Mouse (Mus musculus) MEL (cell line): ENCODE measurements around the gene Itga9. TPM values are rescaled to one million over a fixed set of nuclear protein-coding genes. Genes with fewer than 3 reads are reported as not detected.

Experiments
- DNase-seq: peaks from one replicate; pipeline ENCODE4 v3.0.0; 2011; ENCODE audit warnings: low read depth, low spot score
- H3K27ac ChIP-seq: 2 replicates; pipeline ENCODE4 v1.5.1; 2012; ENCODE audit warnings: low read depth, mild to moderate bottlenecking, control low read depth, low read length, moderate library complexity; ENCODE audit not compliant: control insufficient read depth
- H3K27me3 ChIP-seq, 2 experiments: fragments of 150-350 bp in 1 of 2; sonication (generic) in 1 of 2; 2 replicates each; pipeline ENCODE4 v1.6.1; 2012; ENCODE audit warnings: low read length in 2 of 2, mild to moderate bottlenecking in 2 of 2, improper control_type of control experiment in 1 of 2, moderate library complexity in 1 of 2; ENCODE audit not compliant: insufficient read depth in 2 of 2, control insufficient read depth in 1 of 2
- H3K36me3 ChIP-seq, 2 experiments: 2 replicates each; pipeline ENCODE4 v1.6.1; 2012 to 2014; ENCODE audit warnings: low read length in 2 of 2, improper control_type of control experiment in 1 of 2, inconsistent platforms in 1 of 2, mild to moderate bottlenecking in 1 of 2; ENCODE audit not compliant: insufficient read depth in 2 of 2, control insufficient read depth in 1 of 2
- H3K4me1 ChIP-seq, 2 experiments: fragments of 150-350 bp in 1 of 2; sonication (generic) in 1 of 2; 2 replicates each; pipeline ENCODE4 v1.6.1; 2012; ENCODE audit warnings: low read length in 2 of 2, improper control_type of control experiment in 1 of 2, mild to moderate bottlenecking in 1 of 2; ENCODE audit not compliant: insufficient read depth in 2 of 2, control insufficient read depth in 1 of 2
- H3K4me3 ChIP-seq, 2 experiments: fragments of 150-350 bp in 1 of 2; sonication (generic) in 1 of 2; 2 replicates each; pipeline ENCODE4 v1.5.1; 2012; ENCODE audit warnings: low read depth in 2 of 2, low read length in 2 of 2, mild to moderate bottlenecking in 2 of 2, moderate library complexity in 2 of 2, control low read depth in 1 of 2, improper control_type of control experiment in 1 of 2; ENCODE audit not compliant: control insufficient read depth in 1 of 2, insufficient read depth in 1 of 2
- H3K79me2 ChIP-seq: 2 replicates; pipeline ENCODE4 v1.6.1; 2012; ENCODE audit warnings: mild to moderate bottlenecking, low read length, moderate library complexity; ENCODE audit not compliant: control insufficient read depth, poor library complexity, insufficient read depth
- H3K9ac ChIP-seq: 2 replicates; pipeline ENCODE4 v1.6.1; 2012; ENCODE audit warnings: low read depth, mild to moderate bottlenecking, control low read depth, low read length, moderate library complexity; ENCODE audit not compliant: control insufficient read depth, poor library complexity, severe bottlenecking
- H3K9me3 ChIP-seq: fragments of 150-350 bp; sonication (generic); replicated peaks from 2 replicates; pipeline ENCODE4 v1.6.1; 2012; ENCODE audit warnings: mild to moderate bottlenecking, low read length, improper control_type of control experiment, moderate library complexity; ENCODE audit not compliant: insufficient read depth
- BHLHE40 ChIP-seq: IDR thresholded peaks from 2 replicates; pipeline ENCODE4 v1.6.1; 2012; ENCODE audit warnings: low read depth, mild to moderate bottlenecking, inconsistent platforms, low read length, improper control_type of control experiment, borderline replicate concordance
- CHD2 ChIP-seq: IDR thresholded peaks from 2 replicates; pipeline ENCODE4 v1.6.1; 2011; ENCODE audit warnings: low read length, improper control_type of control experiment
- GABPA ChIP-seq: IDR thresholded peaks from 2 replicates; pipeline ENCODE4 v1.6.1; 2012; ENCODE audit warnings: low read depth, mild to moderate bottlenecking, inconsistent platforms, low read length, improper control_type of control experiment, moderate library complexity
- GATA1 ChIP-seq: IDR thresholded peaks from 2 replicates; pipeline ENCODE4 v1.6.1; 2011; ENCODE audit warnings: low read depth, low read length, improper control_type of control experiment
- HCFC1 ChIP-seq: IDR thresholded peaks from 2 replicates; pipeline ENCODE4 v1.6.1; 2012; ENCODE audit warnings: low read depth, mild to moderate bottlenecking, inconsistent platforms, low read length, improper control_type of control experiment, moderate library complexity
- JUND ChIP-seq: IDR thresholded peaks from 2 replicates; pipeline ENCODE4 v1.6.1; 2011; ENCODE audit warnings: low read depth, mild to moderate bottlenecking, improper control_type of control experiment, low read length
- MAX ChIP-seq: IDR thresholded peaks from 2 replicates; pipeline ENCODE4 v1.6.1; 2011; ENCODE audit warnings: low read length, improper control_type of control experiment
- MAZ ChIP-seq: IDR thresholded peaks from 2 replicates; pipeline ENCODE4 v1.6.1; 2012; ENCODE audit warnings: low read depth, mild to moderate bottlenecking, inconsistent platforms, low read length, improper control_type of control experiment
- MEF2A ChIP-seq: IDR thresholded peaks from 2 replicates; pipeline ENCODE4 v1.6.1; 2014; ENCODE audit warnings: low read depth, mild to moderate bottlenecking, inconsistent platforms, low read length, improper control_type of control experiment; ENCODE audit not compliant: poor library complexity, insufficient replicate concordance, severe bottlenecking; ENCODE audit errors: extremely low read depth
- MYB ChIP-seq: IDR thresholded peaks from 2 replicates; pipeline ENCODE4 v1.6.1; 2011; ENCODE audit warnings: mild to moderate bottlenecking, low read depth, low read length, improper control_type of control experiment
- MYC ChIP-seq: IDR thresholded peaks from 2 replicates; pipeline ENCODE4 v1.6.1; 2011; ENCODE audit warnings: low read depth, mild to moderate bottlenecking, low read length, improper control_type of control experiment, moderate library complexity
- NELFE ChIP-seq: IDR thresholded peaks from 2 replicates; pipeline ENCODE4 v1.6.1; 2011; ENCODE audit warnings: low read depth, low read length, improper control_type of control experiment
- POLR2AphosphoS2 ChIP-seq: IDR thresholded peaks from 2 replicates; pipeline ENCODE4 v1.6.1; 2011; ENCODE audit warnings: low read length, improper control_type of control experiment
- POLR2AphosphoS5 ChIP-seq: IDR thresholded peaks from 2 replicates; pipeline ENCODE4 v1.6.1; 2012; ENCODE audit warnings: low read depth, borderline replicate concordance, mild to moderate bottlenecking, inconsistent platforms, low read length, moderate library complexity, mixed read lengths
- RAD21 ChIP-seq: IDR thresholded peaks from 2 replicates; pipeline ENCODE4 v1.6.1; 2011; ENCODE audit warnings: mild to moderate bottlenecking, low read depth, low read length, improper control_type of control experiment
- RCOR1 ChIP-seq: IDR thresholded peaks from 2 replicates; pipeline ENCODE4 v1.6.1; 2012; ENCODE audit warnings: low read depth, mild to moderate bottlenecking, inconsistent platforms, low read length, improper control_type of control experiment
- SIN3A ChIP-seq: IDR thresholded peaks from 2 replicates; pipeline ENCODE4 v1.6.1; 2012; ENCODE audit warnings: low read length, improper control_type of control experiment, inconsistent platforms
- SMC3 ChIP-seq: IDR thresholded peaks from 2 replicates; pipeline ENCODE4 v1.6.1; 2011; ENCODE audit warnings: low read depth, low read length, improper control_type of control experiment
- TAL1 ChIP-seq: IDR thresholded peaks from 2 replicates; pipeline ENCODE4 v1.6.1; 2012; ENCODE audit warnings: mild to moderate bottlenecking, inconsistent platforms, low read length, moderate library complexity, mixed read lengths
- TCF12 ChIP-seq: IDR thresholded peaks from 2 replicates; pipeline ENCODE4 v1.6.1; 2014; ENCODE audit warnings: low read depth, mild to moderate bottlenecking, inconsistent platforms, low read length, improper control_type of control experiment, moderate library complexity
- USF1 ChIP-seq: IDR thresholded peaks from 2 replicates; pipeline ENCODE4 v1.6.1; 2014; ENCODE audit warnings: low read depth, mild to moderate bottlenecking, inconsistent platforms, low read length, improper control_type of control experiment, moderate library complexity
- USF2 ChIP-seq, 2 experiments: IDR thresholded peaks; 2 replicates each; pipeline ENCODE4 v1.6.1; 2011 to 2012; ENCODE audit warnings: improper control_type of control experiment in 2 of 2, low read length in 2 of 2, borderline replicate concordance in 1 of 2, inconsistent platforms in 1 of 2, low read depth in 1 of 2, mild to moderate bottlenecking in 1 of 2; ENCODE audit not compliant: insufficient read depth in 1 of 2
- ZKSCAN1 ChIP-seq: IDR thresholded peaks from 2 replicates; pipeline ENCODE4 v1.6.1; 2012; ENCODE audit warnings: low read depth, mild to moderate bottlenecking, inconsistent platforms, low read length, improper control_type of control experiment, moderate library complexity
- ZNF384 ChIP-seq: IDR thresholded peaks from 2 replicates; pipeline ENCODE4 v1.6.1; 2012; ENCODE audit warnings: low read depth, mild to moderate bottlenecking, inconsistent platforms, low read length, improper control_type of control experiment
- polyA plus RNA-seq, 2 experiments: library from polyadenylated mRNA; stranded (reverse) in 1 of 2; unstranded in 1 of 2; fragments of >175 nt in 1 of 2; fragments of >200 nt in 1 of 2; gene quantifications; 2 replicates each; pipeline versions ENCODE4 v1.2.1 to v1.2.4; 2012; ENCODE audit warnings: low replicate concordance in 2 of 2, low read depth in 1 of 2; ENCODE audit not compliant: insufficient read length in 2 of 2, insufficient read depth in 1 of 2, missing spikeins in 1 of 2
- total RNA-seq: library from RNA; depleted of rRNA; stranded (reverse); fragments of 300-350 nt; gene quantifications from 2 replicates; pipeline ENCODE4 v1.2.3, GENCODE M21; 2012

Gene Itga9
- total and polyA plus RNA-seq, 3 experiments, result 0.19 to 0.21 TPM; not detected in 1

DNA sequence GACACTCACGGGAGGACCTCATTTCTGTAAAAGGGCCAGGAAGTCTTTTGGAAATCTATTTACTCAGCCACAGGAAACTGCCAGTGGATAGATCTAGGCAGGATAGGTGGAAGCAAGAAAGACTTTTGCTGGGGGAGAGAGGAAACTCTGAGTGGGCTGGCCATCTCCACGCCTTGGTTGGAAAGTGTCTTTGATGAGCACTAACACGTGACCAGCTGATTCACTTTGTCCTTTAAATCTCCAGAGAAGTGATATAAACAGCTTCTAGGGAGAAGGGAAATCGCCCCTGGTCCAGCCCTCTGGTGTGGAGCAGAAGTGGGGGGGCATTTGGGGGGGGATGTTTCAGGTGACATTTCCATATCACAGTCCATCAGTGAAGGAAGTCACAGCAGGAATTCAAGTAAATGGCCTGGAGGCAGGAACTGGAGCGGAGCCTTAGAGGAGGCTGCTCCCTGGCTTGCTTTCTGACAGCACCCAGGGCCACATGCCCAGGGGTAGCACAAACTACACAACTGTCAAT, 124.4 kb downstream of the Itga9 start:
- Histone ChIP-seq H3K79me2 (no peaks in the 10 kb centered on the region), H3K4me1 (no peaks in the 10 kb centered on the region), H3K9me3 (no peaks in the 10 kb centered on the region), H3K4me3 (no peak overlapping the region), H3K27ac (no peak overlapping the region), H3K27me3 (peaks cover 0 to 1% of the 10 kb centered on the region in 2 experiments; a peak in 1 of 4 replicates), H3K9ac (no peak overlapping the region), H3K36me3 (no peaks in the 10 kb centered on the region)
- TF ChIP-seq TAL1, result no peak
- no peak for TF ChIP-seq RAD21
- TF ChIP-seq RCOR1, result no peak
- no peak for TF ChIP-seq ZNF384
- no peak for TF ChIP-seq JUND
- no peak for TF ChIP-seq SIN3A
- no peak for TF ChIP-seq ZKSCAN1
- TF ChIP-seq BHLHE40, result no peak
- no peak for TF ChIP-seq HCFC1
- no peak for TF ChIP-seq MYB
- TF ChIP-seq GABPA, result no peak
- TF ChIP-seq MEF2A, result no peak
- no peak for TF ChIP-seq MYC
- no peak for TF ChIP-seq MAZ
- TF ChIP-seq CHD2, result no peak
- no peak for TF ChIP-seq POLR2AphosphoS2
- no peak for TF ChIP-seq POLR2AphosphoS5
- DNase-seq, result no peak

DNA sequence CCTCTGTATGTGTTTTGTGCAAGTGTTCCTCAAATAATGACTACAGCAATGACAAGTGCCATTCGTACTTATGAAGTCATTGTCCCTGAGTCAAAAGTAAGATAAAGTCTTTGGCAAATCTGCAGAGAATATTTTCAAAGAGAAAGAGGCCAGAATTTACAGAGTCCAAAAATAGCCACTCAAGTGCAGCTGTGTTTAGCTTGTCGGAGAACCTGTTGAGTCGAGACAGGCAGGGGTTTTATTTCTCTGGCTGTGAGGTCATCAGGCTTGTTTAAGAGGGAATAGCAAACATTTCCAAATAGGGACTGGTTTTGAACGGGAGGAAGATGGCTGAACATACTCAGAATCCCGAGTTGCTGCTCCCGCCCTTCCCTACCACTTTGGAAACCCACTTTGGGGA, 125.2 kb downstream of the Itga9 start:
- Histone ChIP-seq H3K79me2 (no peaks in the 10 kb centered on the region), H3K27ac (no peak overlapping the region), H3K27me3 (peaks cover 0 to 1% of the 10 kb centered on the region in 2 experiments; a peak in 1 of 4 replicates), H3K4me3 (no peak overlapping the region), H3K36me3 (no peaks in the 10 kb centered on the region), H3K4me1 (no peaks in the 10 kb centered on the region), H3K9me3 (no peaks in the 10 kb centered on the region), H3K9ac (no peak overlapping the region)
- TF ChIP-seq HCFC1 (no peak), SMC3 (no peak), ZNF384 (no peak), MYC (no peak), GATA1 (no peak), USF2 (IDR thresholded peaks at IDR 0.05; ENCODE audit: borderline replicate concordance in 1 of 2, insufficient read depth in 1 of 2, low read depth in 1 of 2, low read length in 2 of 2) (no peak), USF1 (no peak), MAZ (no peak), GABPA (no peak), MEF2A (no peak), TCF12 (no peak), RCOR1 (no peak), MAX (no peak), NELFE (no peak)
- DNase-seq, result no peak
